9 mouse cellular contexts compared by ENCODE assay signal in the genomic region with DNA sequence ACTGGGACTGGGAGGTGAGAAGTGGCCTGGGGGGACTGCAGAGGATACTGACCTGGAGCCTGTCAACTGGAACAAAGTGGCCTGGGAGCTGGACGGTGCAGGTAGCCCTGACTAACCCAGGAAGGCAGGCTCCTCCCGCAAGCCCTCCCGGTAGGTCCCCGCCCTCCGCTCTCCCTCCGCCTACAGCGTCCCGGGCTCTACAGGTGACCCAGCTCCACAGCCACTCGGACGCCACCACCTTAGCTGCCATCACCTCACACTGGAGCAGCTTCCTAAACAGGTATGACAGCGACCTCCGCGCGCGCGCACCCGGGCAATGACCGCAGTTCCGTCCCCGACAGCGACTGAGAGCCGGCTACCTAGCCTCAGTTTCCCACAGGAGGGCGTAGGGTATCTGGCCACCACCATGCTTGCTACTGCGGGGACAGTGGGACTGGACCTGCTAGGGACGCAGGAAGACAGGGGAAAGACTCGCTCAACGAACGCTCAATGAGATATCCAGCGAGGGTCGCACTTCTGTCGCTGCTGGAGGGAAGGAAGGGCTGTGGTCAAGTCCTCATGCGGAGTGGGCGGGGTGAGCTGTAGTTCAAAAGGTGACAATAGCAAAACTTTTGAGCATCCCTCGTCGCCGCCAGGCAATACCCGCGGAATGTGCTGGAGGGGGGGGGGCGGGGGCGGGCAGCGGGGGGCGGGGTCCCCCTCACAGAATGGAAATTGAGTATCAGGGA. TPM values are rescaled to one million over a fixed set of nuclear protein-coding genes. Genes with fewer than 3 reads are reported as not detected.
DNase-seq lines count a peak whose midpoint lies in the region; ATAC-seq and TF ChIP-seq lines count a peak whose summit lies in the region.
"Had no signal": no experiment of that assay in that cellular context is flagged by ENCODE, and none has a peak within 500 bp of the region (broad histone marks: within the 10 kb centered on the region; RNA-seq: fewer than 3 reads in every experiment).

Gene Scnn1b, plus strand, starts transcription at position 181 of the 728 bp plus-strand sequence.

- H3K36me3 ChIP-seq in heart, embryonic 13.5 days = no peaks in the 10 kb centered on the region
- H3K36me3 ChIP-seq in forebrain, postnatal 0 days (ENCODE audit: insufficient read depth) = no peaks in the 10 kb centered on the region
- no peaks in the 10 kb centered on the region for H3K36me3 ChIP-seq in limb, embryonic 11.5 days (ENCODE audit: control insufficient read depth, insufficient read depth, low read length)
- H3K36me3 ChIP-seq in neural tube, embryonic 14.5 days (ENCODE audit: control insufficient read depth, insufficient read depth, low read length) = no peaks in the 10 kb centered on the region

- peak within 1 kb of the TSS; percentile 54; the same call in 1 of the 2 replicates for H3K9ac ChIP-seq in heart, embryonic 13.5 days
- no peak within 1 kb of the TSS for H3K9ac ChIP-seq in forebrain, postnatal 0 days
- H3K9ac ChIP-seq in limb, embryonic 11.5 days (ENCODE audit: low read length) = peak within 1 kb of the TSS; percentile 12; the same call in 1 of the 2 replicates
- H3K9ac ChIP-seq in neural tube, embryonic 14.5 days (replicated peaks; ENCODE audit: low read depth, low read length) = no peak within 1 kb of the TSS

- ATAC-seq in heart, embryonic 13.5 days (ENCODE audit: extremely low read depth, insufficient number of reproducible peaks, low FRiP score, low TSS enrichment) = no peak
- no peak for ATAC-seq in forebrain, postnatal 0 days
- ATAC-seq in limb, embryonic 11.5 days (ENCODE audit: insufficient number of reproducible peaks, low FRiP score, low TSS enrichment, low read depth) = no peak
- no peak for ATAC-seq in neural tube, embryonic 14.5 days (ENCODE audit: low read depth)

- H3K4me2 ChIP-seq in heart, embryonic 13.5 days = peak within 1 kb of the TSS; percentile 69
- peak within 1 kb of the TSS; percentile 66 for H3K4me2 ChIP-seq in forebrain, postnatal 0 days (ENCODE audit: low read depth)
- peak within 1 kb of the TSS; percentile 43 for H3K4me2 ChIP-seq in limb, embryonic 11.5 days (ENCODE audit: low read depth, severe bottlenecking)
- peak within 1 kb of the TSS; percentile 48 for H3K4me2 ChIP-seq in neural tube, embryonic 14.5 days (ENCODE audit: low read depth, low read length)

- peaks cover 42% of the 10 kb centered on the region for H3K27me3 ChIP-seq in heart, embryonic 13.5 days (replicated peaks)
- peaks cover 16% of the 10 kb centered on the region for H3K27me3 ChIP-seq in forebrain, postnatal 0 days (ENCODE audit: insufficient read depth, low read length)
- peaks cover 22% of the 10 kb centered on the region for H3K27me3 ChIP-seq in limb, embryonic 11.5 days (ENCODE audit: control insufficient read depth, insufficient read depth, low read length)
- H3K27me3 ChIP-seq in neural tube, embryonic 14.5 days (ENCODE audit: control insufficient read depth, insufficient read depth, low read length) = peaks cover 13% of the 10 kb centered on the region; the same call in 1 of the 2 replicates

- peak within 1 kb of the TSS; percentile 43 for H3K4me3 ChIP-seq in heart, embryonic 13.5 days
- peak within 1 kb of the TSS; percentile 35 for H3K4me3 ChIP-seq in forebrain, postnatal 0 days (ENCODE audit: low read depth, low read length)
- H3K4me3 ChIP-seq in limb, embryonic 11.5 days (ENCODE audit: low read depth, low read length) = peak within 1 kb of the TSS; percentile 21
- H3K4me3 ChIP-seq in neural tube, embryonic 14.5 days (ENCODE audit: low read depth, low read length) = peak within 1 kb of the TSS; percentile 9
- H3K4me3 ChIP-seq: erythroblast, embryonic 14.5 days had no signal

- no peak for DNase-seq in heart, adult 18-20 months
- no peak for DNase-seq in forebrain, postnatal 0 days
- no peak for DNase-seq in limb, embryonic 11.5 days (ENCODE audit: low spot score)
- no peak for DNase-seq in layer of hippocampus, postnatal 14 days (ENCODE audit: low spot score in 2 of 2)
- no peak for DNase-seq in adrenal gland, postnatal 25 days
- DNase-seq in right cerebral cortex, postnatal 36 days (ENCODE audit: low spot score in 2 of 2) = no peak

- H3K4me1 ChIP-seq in heart, embryonic 13.5 days = peaks cover 8% of the 10 kb centered on the region; the same call in 1 of the 2 replicates
- no peaks in the 10 kb centered on the region for H3K4me1 ChIP-seq in forebrain, postnatal 0 days (ENCODE audit: insufficient read depth)
- no peaks in the 10 kb centered on the region for H3K4me1 ChIP-seq in limb, embryonic 11.5 days (ENCODE audit: control insufficient read depth, insufficient read depth, low read length)
- H3K4me1 ChIP-seq in neural tube, embryonic 14.5 days (ENCODE audit: control insufficient read depth, insufficient read depth, low read length) = peaks cover 3% of the 10 kb centered on the region; the same call in 1 of the 2 replicates

- H3K9me3 ChIP-seq in heart, embryonic 13.5 days = no peaks in the 10 kb centered on the region
- no peaks in the 10 kb centered on the region for H3K9me3 ChIP-seq in forebrain, postnatal 0 days (ENCODE audit: low read length)
- H3K9me3 ChIP-seq in limb, embryonic 11.5 days (ENCODE audit: control insufficient read depth, low read length) = no peaks in the 10 kb centered on the region
- no peaks in the 10 kb centered on the region for H3K9me3 ChIP-seq in neural tube, embryonic 14.5 days (ENCODE audit: control insufficient read depth, low read length)

- H3K27ac ChIP-seq in heart, embryonic 13.5 days (replicated peaks) = no peak within 1 kb of the TSS
- H3K27ac ChIP-seq in forebrain, postnatal 0 days (ENCODE audit: low read depth, low read length) = no peak within 1 kb of the TSS
- no peak within 1 kb of the TSS for H3K27ac ChIP-seq in limb, embryonic 11.5 days (replicated peaks; ENCODE audit: low read depth, low read length)
- no peak within 1 kb of the TSS for H3K27ac ChIP-seq in neural tube, embryonic 14.5 days (ENCODE audit: low read depth, low read length)

- TF ChIP-seq CTCF in forebrain, postnatal 0 days (IDR thresholded peaks at IDR 0.05; ENCODE audit: low read depth) = no peak

- 3% methylated on average over 41 of the region's 42 CpGs for whole genome bisulfite sequencing in heart, embryonic 13.5 days
- WGBS in forebrain, postnatal 0 days = 3% methylated on average over 39 of the region's 42 CpGs
- WGBS in limb, embryonic 11.5 days = 2% methylated on average over 38 of the region's 42 CpGs
- 3% methylated on average over 42 of the region's 42 CpGs for WGBS in neural tube, embryonic 14.5 days

RNA-seq across cellular contexts. Expression of gene Scnn1b, which starts in this region (rescaled TPM):
- 0.11 and 0.19 TPM in 2 replicates for polyA plus RNA-seq in heart, embryonic 13.5 days (2015; fragmentation: Nextera tagmentation; extraction: Ambion mirVana)
- total RNA-seq in heart, adult 18-20 months (2021) = not detected
- total RNA-seq in forebrain, postnatal 0 days (2014; rRNA removed) = 0.31 and 0.67 TPM in 2 replicates
- 0.24 and 0.54 TPM in 2 replicates for polyA plus RNA-seq in forebrain, postnatal 0 days (2015; fragmentation: Nextera tagmentation; extraction: Ambion mirVana)
- polyA plus RNA-seq in limb, embryonic 11.5 days (2014; fragmentation: Nextera tagmentation; extraction: Ambion mirVana) = not detected in 2 replicates
- polyA plus RNA-seq in neural tube, embryonic 14.5 days (2014; fragmentation: Nextera tagmentation; extraction: Ambion mirVana) = 0.21 TPM in 1 of 2 replicates, not detected in the other
- under 1 TPM in 1 of 2 experiments, not detected in 1; 0.41 TPM for total RNA-seq in layer of hippocampus, postnatal 14 days (2021)
- not detected in 2 replicates for total RNA-seq in adrenal gland, postnatal 25 days (2021)
- polyA plus RNA-seq: erythroblast, embryonic 14.5 days had no signal

Comparison
In these comparisons a context has a peak if more than half of its experiments do, and no peak if none do; other contexts are left out.
1. H3K9ac ChIP-seq: peak in heart, embryonic 13.5 days (single experiment) and limb, embryonic 11.5 days (single experiment); none in forebrain, postnatal 0 days (single experiment) and neural tube, embryonic 14.5 days (single experiment).
2. Peak in every context shown above with its lines, with median percentiles within 50 percentile points of each other: H3K4me2 ChIP-seq and H3K4me3 ChIP-seq.